Comparison of ENCODE assay signal across 8 mouse cellular contexts in the genomic region with DNA sequence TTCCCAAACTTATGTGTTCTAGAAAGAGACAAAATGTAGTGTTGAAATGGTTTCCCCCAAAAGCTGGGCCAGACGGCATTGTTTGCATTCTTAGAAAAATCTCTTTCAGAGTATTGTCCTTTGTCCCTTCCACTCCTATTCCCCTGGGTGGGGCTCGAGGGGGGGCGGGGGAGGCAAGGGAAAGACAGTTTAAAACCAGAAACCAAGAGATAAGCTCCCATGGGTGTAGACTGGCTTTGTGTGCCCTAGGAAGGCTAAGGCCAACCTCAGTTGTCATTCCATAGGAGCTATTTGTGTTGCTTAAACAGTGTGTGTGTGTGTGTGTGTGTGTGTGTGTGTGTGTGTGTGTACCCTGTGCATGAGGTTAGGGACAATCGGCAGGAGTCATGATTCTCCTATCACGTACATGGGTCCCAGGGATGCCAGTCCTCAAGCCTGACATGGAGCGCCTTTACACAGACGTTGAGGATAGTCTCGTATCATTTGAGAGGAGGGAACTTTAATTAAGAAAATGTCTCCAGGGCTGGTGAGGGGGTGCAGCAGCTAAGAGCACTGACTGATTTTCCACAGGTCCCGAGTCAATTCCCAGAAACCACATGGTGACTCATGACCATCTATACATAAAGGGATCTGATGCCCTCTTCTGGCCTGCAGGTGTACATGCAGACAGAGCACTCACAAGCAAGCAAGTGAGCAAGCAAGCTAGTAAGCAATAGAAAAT. TPM values are rescaled to one million over a fixed set of nuclear protein-coding genes. Genes with fewer than 3 reads are reported as not detected.
DNase-seq lines count a peak whose midpoint lies in the region; ATAC-seq and TF ChIP-seq lines count a peak whose summit lies in the region.

No protein-coding gene starts in this region.

- H3K27me3 ChIP-seq in forebrain, postnatal 0 days (ENCODE audit: insufficient read depth, low read length), result no peaks in the 10 kb centered on the region
- no peaks in the 10 kb centered on the region for H3K27me3 ChIP-seq in intestine, embryonic 15.5 days (replicated peaks)
- no peaks in the 10 kb centered on the region for H3K27me3 ChIP-seq in midbrain, postnatal 0 days (ENCODE audit: insufficient read depth, low read length)

- H3K4me2 ChIP-seq in forebrain, postnatal 0 days (ENCODE audit: low read depth), result no peak overlapping the region
- H3K4me2 ChIP-seq in intestine, embryonic 15.5 days (replicated peaks), result no peak overlapping the region
- no peak overlapping the region for H3K4me2 ChIP-seq in midbrain, postnatal 0 days (ENCODE audit: low read depth, low read length, poor library complexity, severe bottlenecking)

- H3K27ac ChIP-seq in bone marrow macrophage, adult 2 months (ENCODE audit: insufficient read depth, low read depth, low read length), result no peak overlapping the region
- H3K27ac ChIP-seq in forebrain, postnatal 0 days (ENCODE audit: low read depth, low read length), result no peak overlapping the region
- H3K27ac ChIP-seq in intestine, embryonic 15.5 days, result no peak overlapping the region
- H3K27ac ChIP-seq in midbrain, postnatal 0 days (ENCODE audit: low read depth, low read length), result no peak overlapping the region

- DNase-seq in ovary, postnatal 36 days (ENCODE audit: low spot score), result peak; percentile 17
- no peak for DNase-seq in ovary, adult 18-20 months (ENCODE audit: low spot score)
- DNase-seq in forebrain, postnatal 0 days, result peak; percentile 75
- peak; percentile 6 to 39 for DNase-seq in left cerebral cortex, adult 8-10 months (ENCODE audit: low spot score in 2 of 2)
- peak; percentile 79 for DNase-seq in midbrain, postnatal 0 days (ENCODE audit: low spot score)
- no peak for DNase-seq in spleen, postnatal 36 days (ENCODE audit: low spot score in 2 of 2)

- ATAC-seq in forebrain, postnatal 0 days, result peak; percentile 87
- peak; percentile 84 for ATAC-seq in intestine, embryonic 15.5 days
- peak; percentile 73; the same call in 1 of the 2 replicates for ATAC-seq in midbrain, postnatal 0 days (ENCODE audit: low FRiP score)

- no peak overlapping the region for H3K9ac ChIP-seq in forebrain, postnatal 0 days
- H3K9ac ChIP-seq in intestine, embryonic 15.5 days, result no peak overlapping the region
- no peak overlapping the region for H3K9ac ChIP-seq in midbrain, postnatal 0 days (replicated peaks; ENCODE audit: low read length, poor library complexity, severe bottlenecking)

- no peaks in the 10 kb centered on the region for H3K9me3 ChIP-seq in forebrain, postnatal 0 days (ENCODE audit: low read length)
- H3K9me3 ChIP-seq in intestine, embryonic 15.5 days, result no peaks in the 10 kb centered on the region
- 0 out of 2 replicates have a peak, but pooled peaks cover 3% of the 10 kb centered on the region for H3K9me3 ChIP-seq in midbrain, postnatal 0 days (ENCODE audit: low read length)

- H3K36me3 ChIP-seq in forebrain, postnatal 0 days (ENCODE audit: insufficient read depth), result no peaks in the 10 kb centered on the region
- H3K36me3 ChIP-seq in intestine, embryonic 15.5 days, result no peaks in the 10 kb centered on the region
- no peaks in the 10 kb centered on the region for H3K36me3 ChIP-seq in midbrain, postnatal 0 days (ENCODE audit: insufficient read depth, low read length)

- no peaks in the 10 kb centered on the region for H3K4me1 ChIP-seq in bone marrow macrophage, adult 2 months (ENCODE audit: control insufficient read depth, insufficient read depth, low read length)
- no peaks in the 10 kb centered on the region for H3K4me1 ChIP-seq in forebrain, postnatal 0 days (ENCODE audit: insufficient read depth)
- no peaks in the 10 kb centered on the region for H3K4me1 ChIP-seq in intestine, embryonic 15.5 days (replicated peaks)
- no peaks in the 10 kb centered on the region for H3K4me1 ChIP-seq in midbrain, postnatal 0 days (ENCODE audit: insufficient read depth, low read length)

- TF ChIP-seq CTCF in bone marrow macrophage, adult 2 months (IDR thresholded peaks at IDR 0.05; ENCODE audit: low read depth, low read length), result 0 out of 2 replicates have a peak, but pooled peaks have one; percentile 22
- peak; percentile 85 for TF ChIP-seq CTCF in forebrain, postnatal 0 days (IDR thresholded peaks at IDR 0.05; ENCODE audit: low read depth)
- TF ChIP-seq CTCF in midbrain, postnatal 0 days (IDR thresholded peaks at IDR 0.05), result peak; percentile 89

- H3K4me3 ChIP-seq in bone marrow macrophage, adult 2 months (ENCODE audit: insufficient read depth, low read length), result no peak overlapping the region
- no peak overlapping the region for H3K4me3 ChIP-seq in forebrain, postnatal 0 days (ENCODE audit: low read depth, low read length)
- H3K4me3 ChIP-seq in intestine, embryonic 15.5 days (replicated peaks), result no peak overlapping the region
- H3K4me3 ChIP-seq in midbrain, postnatal 0 days (ENCODE audit: low read depth, low read length), result no peak overlapping the region

- TF ChIP-seq POLR2A in bone marrow macrophage, adult 2 months (IDR thresholded peaks at IDR 0.05; ENCODE audit: borderline replicate concordance, low read depth, low read length), result no peak

- WGBS in forebrain, postnatal 0 days, result 49% methylated on average over 9 of the region's 9 CpGs
- 45% methylated on average over 9 of the region's 9 CpGs for WGBS in intestine, embryonic 15.5 days
- WGBS in midbrain, postnatal 0 days, result 53% methylated on average over 9 of the region's 9 CpGs

RNA-seq across cellular contexts. Expression of gene Smurf1, which starts 22.9 kb away (rescaled TPM):
- 9.4 and 11.5 TPM in 2 replicates for polyA plus RNA-seq in bone marrow macrophage, adult 2 months (2012; ENCODE audit: insufficient read depth, insufficient read length, missing spikeins)
- 49.2 and 55.5 TPM in 2 replicates for total RNA-seq in forebrain, postnatal 0 days (2014; rRNA removed)
- polyA plus RNA-seq in forebrain, postnatal 0 days (2015; fragmentation: Nextera tagmentation; extraction: Ambion mirVana), result 15.3 and 21.6 TPM in 2 replicates
- polyA plus RNA-seq in intestine, embryonic 15.5 days (2015; fragmentation: Nextera tagmentation; extraction: Ambion mirVana), result 10.7 and 11.5 TPM in 2 replicates
- total RNA-seq in left cerebral cortex, adult 8-10 months (2022), result 10 to 100 TPM; 32.4 to 38.4 (median 37.2) TPM
- 63.0 and 71.1 TPM in 2 replicates for total RNA-seq in midbrain, postnatal 0 days (2014; rRNA removed)
- polyA plus RNA-seq in midbrain, postnatal 0 days (2015; fragmentation: Nextera tagmentation; extraction: Ambion mirVana), result 24.6 and 28.0 TPM in 2 replicates

RNA-seq across cellular contexts. Expression of gene Gm4871, which starts 44.1 kb away (rescaled TPM):
- not detected in 2 replicates for polyA plus RNA-seq in bone marrow macrophage, adult 2 months (2012; ENCODE audit: insufficient read depth, insufficient read length, missing spikeins)
- total RNA-seq in forebrain, postnatal 0 days (2014; rRNA removed), result not detected in 2 replicates
- polyA plus RNA-seq in forebrain, postnatal 0 days (2015; fragmentation: Nextera tagmentation; extraction: Ambion mirVana), result not detected in 2 replicates
- polyA plus RNA-seq in intestine, embryonic 15.5 days (2015; fragmentation: Nextera tagmentation; extraction: Ambion mirVana), result not detected in 2 replicates
- total RNA-seq in left cerebral cortex, adult 8-10 months (2022), result not detected
- total RNA-seq in midbrain, postnatal 0 days (2014; rRNA removed), result not detected in 2 replicates
- not detected in 2 replicates for polyA plus RNA-seq in midbrain, postnatal 0 days (2015; fragmentation: Nextera tagmentation; extraction: Ambion mirVana)

RNA-seq across cellular contexts. Expression of gene 1700018F24Rik, which starts 54.3 kb away (rescaled TPM):
- not detected in 2 replicates for polyA plus RNA-seq in bone marrow macrophage, adult 2 months (2012; ENCODE audit: insufficient read depth, insufficient read length, missing spikeins)
- not detected in 2 replicates for total RNA-seq in forebrain, postnatal 0 days (2014; rRNA removed)
- polyA plus RNA-seq in forebrain, postnatal 0 days (2015; fragmentation: Nextera tagmentation; extraction: Ambion mirVana), result not detected in 2 replicates
- not detected in 2 replicates for polyA plus RNA-seq in intestine, embryonic 15.5 days (2015; fragmentation: Nextera tagmentation; extraction: Ambion mirVana)
- total RNA-seq in left cerebral cortex, adult 8-10 months (2022), result not detected
- total RNA-seq in midbrain, postnatal 0 days (2014; rRNA removed), result not detected in 2 replicates
- not detected in 2 replicates for polyA plus RNA-seq in midbrain, postnatal 0 days (2015; fragmentation: Nextera tagmentation; extraction: Ambion mirVana)

Comparison
In these comparisons a context has a peak if more than half of its experiments do, and no peak if none do; other contexts are left out.
1. DNase-seq: peak in ovary, postnatal 36 days (single experiment), forebrain, postnatal 0 days (single experiment), left cerebral cortex, adult 8-10 months (2 of 2) and midbrain, postnatal 0 days (single experiment); none in ovary, adult 18-20 months (single experiment) and spleen, postnatal 36 days (0 of 2).
2. CTCF ChIP-seq: peak in every context shown above with its lines; median percentile 89 in midbrain, postnatal 0 days; 85 in forebrain, postnatal 0 days; 22 in bone marrow macrophage, adult 2 months.
3. Peak in every context shown above with its lines, with median percentiles within 50 percentile points of each other: ATAC-seq.